Comparison of ENCODE assay signal across 8 mouse cellular contexts in genomic region chr12:55398240-55399127, GRCm38 (mm10). TPM values are rescaled to one million over a fixed set of nuclear protein-coding genes. Genes with fewer than 3 reads are reported as not detected.
DNase-seq lines count a peak whose midpoint lies in the region; ATAC-seq and TF ChIP-seq lines count a peak whose summit lies in the region.

No protein-coding gene starts in this region.

- peak overlapping the region; percentile 69 for H3K9ac ChIP-seq in hindbrain, postnatal 0 days (replicated peaks; ENCODE audit: low read length)

- peaks cover 14% of the 10 kb centered on the region for H3K4me1 ChIP-seq in hindbrain, postnatal 0 days (ENCODE audit: insufficient read depth, low read length)

- H3K36me3 ChIP-seq in hindbrain, postnatal 0 days (ENCODE audit: insufficient read depth, low read length): no peaks in the 10 kb centered on the region

- H3K27ac ChIP-seq in gastrocnemius, adult 2 months: peak overlapping the region; percentile 95
- peak overlapping the region; percentile 90 for H3K27ac ChIP-seq in hindbrain, postnatal 0 days
- H3K27ac ChIP-seq in left cerebral cortex, adult 2 months: peak overlapping the region; percentile 95

- peak; percentile 99 for ATAC-seq in hindbrain, postnatal 0 days
- peak; percentile 99 for ATAC-seq in megakaryocyte, adult 5-6 weeks (ENCODE audit: poor library complexity, severe bottlenecking)

- peak overlapping the region; percentile 94 for H3K4me2 ChIP-seq in hindbrain, postnatal 0 days (ENCODE audit: low read depth, low read length)

- intact Hi-C loops in gastrocnemius, adult 2 months (cut with DNase I): loop anchor here (1.0 to 5.0 kb wide), 2 partner anchors 44 to 94 kb away; partner anchors contain the start of gene Nfkbia
- intact Hi-C loops in left cerebral cortex, adult 2 months (cut with DNase I): loop anchor here (1.0 kb wide), 2 partner anchors 48 to 94 kb away; partner anchors contain the start of gene Nfkbia

- under 1% methylated on average over 51 of the region's 51 CpGs for WGBS in hindbrain, postnatal 0 days

- TF ChIP-seq CTCF in gastrocnemius, adult 2 months (IDR thresholded peaks at IDR 0.05): peak; percentile 8; the same call in 1 of the 2 replicates
- TF ChIP-seq CTCF in hindbrain, postnatal 0 days (IDR thresholded peaks at IDR 0.05; ENCODE audit: low read depth): 0 out of 2 replicates have a peak, but pooled peaks have one; percentile 19
- peak; percentile 33 for TF ChIP-seq CTCF in left cerebral cortex, adult 2 months (IDR thresholded peaks at IDR 0.05)

- H3K27me3 ChIP-seq in hindbrain, postnatal 0 days (ENCODE audit: insufficient read depth, low read length): no peaks in the 10 kb centered on the region

- DNase-seq in WW6 (ENCODE audit: low read depth, low spot score): peak; percentile 64
- peak; percentile 73 to 86 for DNase-seq in cerebellum, postnatal 4 days (ENCODE audit: low spot score in 2 of 2)
- peak; percentile 96 for DNase-seq in gastrocnemius, adult 2 months
- DNase-seq in hindbrain, postnatal 0 days (ENCODE audit: low spot score): peak; percentile 96
- DNase-seq in left cerebral cortex, adult 2 months (ENCODE audit: extremely low spot score in 1 of 2, low spot score in 2 of 2): peak; percentile 84 to 89
- DNase-seq in right cerebral cortex, adult 2 months (ENCODE audit: low spot score in 2 of 2): peak; percentile 89
- DNase-seq in urinary bladder, postnatal 14 days (ENCODE audit: low spot score): peak; percentile 92

- H3K9me3 ChIP-seq in hindbrain, postnatal 0 days (ENCODE audit: low read length): no peaks in the 10 kb centered on the region

- peak overlapping the region; percentile 81 for H3K4me3 ChIP-seq in gastrocnemius, adult 2 months
- H3K4me3 ChIP-seq in hindbrain, postnatal 0 days (ENCODE audit: low read length): peak overlapping the region; percentile 82
- peak overlapping the region; percentile 64 for H3K4me3 ChIP-seq in left cerebral cortex, adult 2 months

RNA-seq across cellular contexts. Expression of gene Psma6, which starts 14.5 kb away (rescaled TPM):
- total RNA-seq in gastrocnemius, adult 2 months (2021): 100 to 1,000 TPM; 165 to 168 TPM
- total RNA-seq in hindbrain, postnatal 0 days (2014; rRNA removed): 82.8 and 91.7 TPM in 2 replicates
- 444 and 446 TPM in 2 replicates for polyA plus RNA-seq in hindbrain, postnatal 0 days (2015; fragmentation: Nextera tagmentation; extraction: Ambion mirVana)
- total RNA-seq in left cerebral cortex, adult 2 months (2021): 100 to 1,000 TPM; 120 to 136 TPM
- 237 and 241 TPM in 2 replicates for total RNA-seq in megakaryocyte, adult 5-6 weeks (2015)
- 230 and 242 TPM in 2 replicates for total RNA-seq in megakaryocyte, adult 5-6 weeks (2017)

Comparison
In these comparisons a context has a peak if more than half of its experiments do, and no peak if none do; other contexts are left out.
1. Peak in every context shown above with its lines: DNase-seq, ATAC-seq, H3K4me3 ChIP-seq and H3K27ac ChIP-seq.